ENCODE assay signal across 17 mouse cellular contexts in the genomic region with DNA sequence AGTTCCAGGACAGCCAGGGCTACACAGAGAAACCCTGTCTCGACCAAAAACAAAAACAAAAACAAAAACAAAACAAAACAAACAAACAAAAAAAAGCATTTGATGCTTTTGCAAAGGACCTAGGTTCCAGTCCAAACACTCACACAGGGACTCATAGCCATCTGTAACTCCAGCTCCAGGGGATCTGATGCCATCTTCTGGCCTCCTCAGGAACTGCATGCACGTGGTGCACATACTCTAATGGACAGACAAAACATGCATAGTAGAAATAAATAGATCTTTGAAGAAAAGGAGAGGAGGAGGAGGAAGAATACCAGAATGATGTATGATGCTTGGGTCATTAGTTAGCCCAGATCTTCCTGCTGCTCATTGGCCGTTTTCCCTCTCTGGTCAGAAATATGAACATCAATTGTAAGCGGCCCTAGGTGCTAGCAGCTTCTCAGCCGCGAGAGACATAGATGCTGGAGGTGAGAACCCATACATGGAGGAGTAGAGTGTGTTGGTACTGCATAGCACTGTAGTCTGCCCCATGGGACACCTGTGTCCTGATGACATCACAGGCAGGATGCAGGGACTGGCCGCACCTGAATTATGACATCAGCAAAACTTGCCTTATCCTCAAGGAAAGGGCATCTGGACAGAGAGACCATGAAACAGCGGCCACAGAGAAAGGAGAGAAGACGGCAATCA. TPM values are rescaled to one million over a fixed set of nuclear protein-coding genes. Genes with fewer than 3 reads are reported as not detected.
DNase-seq lines count a peak whose midpoint lies in the region; ATAC-seq and TF ChIP-seq lines count a peak whose summit lies in the region.
"Had no signal": no experiment of that assay in that cellular context is flagged by ENCODE, and none has a peak within 500 bp of the region (broad histone marks: within the 10 kb centered on the region; RNA-seq: fewer than 3 reads in every experiment).

Trim80 (plus strand) TSS at position 640 of the 690 bp plus-strand sequence.

- peaks cover 5% of the 10 kb centered on the region; the same call in 1 of the 2 replicates for H3K4me1 ChIP-seq in forebrain, postnatal 0 days (ENCODE audit: insufficient read depth)
- H3K4me1 ChIP-seq in forebrain, embryonic 15.5 days = peaks cover 12% of the 10 kb centered on the region
- H3K4me1 ChIP-seq in liver, embryonic 14.5 days (replicated peaks; ENCODE audit: control insufficient read depth in 2 of 2, insufficient read depth in 2 of 2, low read length in 1 of 2) = peaks cover 0 to 7% of the 10 kb centered on the region in 2 experiments; a peak in 2 of 4 replicates
- H3K4me1 ChIP-seq in liver, embryonic 11.5 days (replicated peaks; ENCODE audit: control insufficient read depth, insufficient read depth, low read length) = no peaks in the 10 kb centered on the region
- H3K4me1 ChIP-seq in bone marrow macrophage, adult 2 months (ENCODE audit: control insufficient read depth, insufficient read depth, low read length) = peaks cover 25% of the 10 kb centered on the region

- H3K9me3 ChIP-seq in forebrain, postnatal 0 days (ENCODE audit: low read length) = no peaks in the 10 kb centered on the region
- H3K9me3 ChIP-seq in forebrain, embryonic 15.5 days = no peaks in the 10 kb centered on the region
- no peaks in the 10 kb centered on the region; the same call in 1 of the 2 replicates for H3K9me3 ChIP-seq in liver, embryonic 14.5 days (ENCODE audit: control insufficient read depth, low read length)
- no peaks in the 10 kb centered on the region; the same call in 1 of the 2 replicates for H3K9me3 ChIP-seq in liver, embryonic 11.5 days (ENCODE audit: control insufficient read depth, low read length)
- H3K9me3 ChIP-seq: embryonic facial prominence, embryonic 15.5 days; hindbrain, embryonic 15.5 days had no signal

- no peak within 1 kb of the TSS for H3K4me3 ChIP-seq in forebrain, postnatal 0 days (ENCODE audit: low read depth, low read length)
- H3K4me3 ChIP-seq in forebrain, embryonic 15.5 days = no peak within 1 kb of the TSS
- H3K4me3 ChIP-seq in liver, embryonic 14.5 days (ENCODE audit: insufficient read depth in 1 of 2, low read depth in 2 of 2, low read length in 2 of 2) = no peak within 1 kb of the TSS
- H3K4me3 ChIP-seq in liver, embryonic 11.5 days (ENCODE audit: low read depth, low read length) = no peak within 1 kb of the TSS
- no peak within 1 kb of the TSS for H3K4me3 ChIP-seq in bone marrow macrophage, adult 2 months (ENCODE audit: insufficient read depth, low read length)
- H3K4me3 ChIP-seq: embryonic facial prominence, embryonic 15.5 days; hindbrain, embryonic 15.5 days had no signal

- WGBS in forebrain, postnatal 0 days = 97% methylated on average over 9 of the region's 9 CpGs
- 95% methylated on average over 9 of the region's 9 CpGs for WGBS in forebrain, embryonic 15.5 days
- WGBS in liver, embryonic 14.5 days (ENCODE audit: insufficient replicate concordance) = 75% methylated on average over 9 of the region's 9 CpGs
- WGBS in liver, embryonic 11.5 days = 94% methylated on average over 9 of the region's 9 CpGs

- intact Hi-C loops in heart, postnatal 14 days (cut with DNase I) = no loop called here

- DNase-seq in forebrain, postnatal 0 days = no peak
- no peak for DNase-seq in liver, embryonic 14.5 days (ENCODE audit: low read depth in 3 of 3, low spot score in 3 of 3)
- DNase-seq in liver, embryonic 11.5 days (ENCODE audit: low spot score) = no peak
- peak; percentile 22 for DNase-seq in B cell, adult 2 months
- no peak for DNase-seq in adrenal gland, postnatal 36 days
- DNase-seq in heart, postnatal 14 days = no peak
- DNase-seq: cerebellum, postnatal 25 days; gastrocnemius, postnatal 36 days; kidney, postnatal 25 days; layer of hippocampus, postnatal 36 days; thymus, adult 2 months had no signal

- no peak for ATAC-seq in forebrain, postnatal 0 days
- ATAC-seq in forebrain, embryonic 15.5 days (replicated peaks) = no peak
- no peak for ATAC-seq in liver, embryonic 14.5 days (ENCODE audit: insufficient read depth)
- no peak for ATAC-seq in liver, embryonic 11.5 days (replicated peaks; ENCODE audit: low FRiP score)
- ATAC-seq: forebrain, embryonic 16.5 days had no signal

- TF ChIP-seq EP300 in liver, embryonic 14.5 days (IDR thresholded peaks at IDR 0.05; ENCODE audit: low read depth) = no peak

- H3K9ac ChIP-seq in forebrain, postnatal 0 days = no peak within 1 kb of the TSS
- H3K9ac ChIP-seq in forebrain, embryonic 15.5 days (replicated peaks) = no peak within 1 kb of the TSS
- H3K9ac ChIP-seq in liver, embryonic 14.5 days (replicated peaks) = no peak within 1 kb of the TSS
- H3K9ac ChIP-seq in liver, embryonic 11.5 days (ENCODE audit: low read depth, low read length) = no peak within 1 kb of the TSS
- H3K9ac ChIP-seq: embryonic facial prominence, embryonic 15.5 days; hindbrain, embryonic 15.5 days had no signal

- H3K27ac ChIP-seq in forebrain, postnatal 0 days (ENCODE audit: low read depth, low read length) = no peak within 1 kb of the TSS
- no peak within 1 kb of the TSS for H3K27ac ChIP-seq in forebrain, embryonic 15.5 days (replicated peaks)
- H3K27ac ChIP-seq in liver, embryonic 14.5 days = no peak within 1 kb of the TSS
- no peak within 1 kb of the TSS for H3K27ac ChIP-seq in liver, embryonic 11.5 days (ENCODE audit: low read depth, low read length)
- peak within 1 kb of the TSS; percentile 60 for H3K27ac ChIP-seq in bone marrow macrophage, adult 2 months (ENCODE audit: insufficient read depth, low read depth, low read length)
- H3K27ac ChIP-seq: embryonic facial prominence, embryonic 15.5 days; hindbrain, embryonic 15.5 days had no signal

- no peaks in the 10 kb centered on the region for H3K27me3 ChIP-seq in forebrain, postnatal 0 days (ENCODE audit: insufficient read depth, low read length)
- no peaks in the 10 kb centered on the region for H3K27me3 ChIP-seq in forebrain, embryonic 15.5 days
- H3K27me3 ChIP-seq in liver, embryonic 14.5 days (ENCODE audit: control insufficient read depth, insufficient read depth, low read length) = peaks cover 13% of the 10 kb centered on the region
- H3K27me3 ChIP-seq in liver, embryonic 11.5 days (replicated peaks; ENCODE audit: control insufficient read depth, insufficient read depth, low read length) = peaks cover 18% of the 10 kb centered on the region
- H3K27me3 ChIP-seq: embryonic facial prominence, embryonic 15.5 days; hindbrain, embryonic 15.5 days had no signal

- H3K36me3 ChIP-seq in forebrain, postnatal 0 days (ENCODE audit: insufficient read depth) = no peaks in the 10 kb centered on the region
- no peaks in the 10 kb centered on the region for H3K36me3 ChIP-seq in forebrain, embryonic 15.5 days
- no peaks in the 10 kb centered on the region for H3K36me3 ChIP-seq in liver, embryonic 14.5 days (replicated peaks; ENCODE audit: control insufficient read depth, insufficient read depth, low read depth)
- H3K36me3 ChIP-seq in liver, embryonic 11.5 days (ENCODE audit: control insufficient read depth, insufficient read depth, low read length) = no peaks in the 10 kb centered on the region
- H3K36me3 ChIP-seq: embryonic facial prominence, embryonic 15.5 days; hindbrain, embryonic 15.5 days had no signal

- no peak for TF ChIP-seq POLR2A in bone marrow macrophage, adult 2 months (IDR thresholded peaks at IDR 0.05; ENCODE audit: borderline replicate concordance, low read depth, low read length)

- no peak within 1 kb of the TSS for H3K4me2 ChIP-seq in forebrain, postnatal 0 days (ENCODE audit: low read depth)
- H3K4me2 ChIP-seq in forebrain, embryonic 15.5 days (replicated peaks) = no peak within 1 kb of the TSS
- no peak within 1 kb of the TSS for H3K4me2 ChIP-seq in liver, embryonic 14.5 days (ENCODE audit: low read depth)
- no peak within 1 kb of the TSS for H3K4me2 ChIP-seq in liver, embryonic 11.5 days
- H3K4me2 ChIP-seq: embryonic facial prominence, embryonic 15.5 days; hindbrain, embryonic 15.5 days had no signal

- TF ChIP-seq CTCF in forebrain, postnatal 0 days (IDR thresholded peaks at IDR 0.05; ENCODE audit: low read depth) = peak; percentile 37
- peak; percentile 54 for TF ChIP-seq CTCF in liver, embryonic 14.5 days (IDR thresholded peaks at IDR 0.05; ENCODE audit: low read depth)
- TF ChIP-seq CTCF in bone marrow macrophage, adult 2 months (IDR thresholded peaks at IDR 0.05; ENCODE audit: low read depth, low read length) = peak; percentile 27; the same call in 1 of the 2 replicates

RNA-seq across cellular contexts. Expression of gene Trim80, which starts in this region (rescaled TPM):
- total RNA-seq in forebrain, postnatal 0 days (2014; rRNA removed) = not detected in 2 replicates
- polyA plus RNA-seq in forebrain, postnatal 0 days (2015; fragmentation: Nextera tagmentation; extraction: Ambion mirVana) = not detected in 2 replicates
- not detected in 2 replicates for polyA plus RNA-seq in forebrain, embryonic 15.5 days (2015; fragmentation: Nextera tagmentation; extraction: Ambion mirVana)
- polyA plus RNA-seq in liver, embryonic 14.5 days (2012; rRNA removed) = 0.07 and 0.10 TPM in 2 replicates
- polyA plus RNA-seq in liver, embryonic 14.5 days (2014; fragmentation: Nextera tagmentation; extraction: Ambion mirVana) = 0.06 and 0.13 TPM in 2 replicates
- 0.18 and 0.27 TPM in 2 replicates for polyA plus RNA-seq in liver, embryonic 11.5 days (2014; fragmentation: Nextera tagmentation; extraction: Ambion mirVana)
- not detected in 2 replicates for polyA plus RNA-seq in bone marrow macrophage, adult 2 months (2012; ENCODE audit: insufficient read depth, insufficient read length, missing spikeins)
- total RNA-seq in adrenal gland, postnatal 36 days (2021) = under 1 TPM in 1 of 2 experiments, not detected in 1; 0.17 TPM
- total RNA-seq in heart, postnatal 14 days (2021) = under 1 TPM in 1 of 2 experiments, not detected in 1; 0.29 TPM
- total RNA-seq: gastrocnemius, postnatal 36 days; layer of hippocampus, postnatal 36 days had no signal
- polyA plus RNA-seq: embryonic facial prominence, embryonic 15.5 days; forebrain, embryonic 16.5 days; hindbrain, embryonic 15.5 days; spleen, adult 2 months had no signal

Comparison
In these comparisons a context has a peak if more than half of its experiments do, and no peak if none do; other contexts are left out.
1. DNase-seq: peak in B cell, adult 2 months (2 of 2); none in forebrain, postnatal 0 days (single experiment), liver, embryonic 14.5 days (0 of 3), liver, embryonic 11.5 days (single experiment), adrenal gland, postnatal 36 days (0 of 2) and heart, postnatal 14 days (0 of 2).
2. Peak in every context shown above with its lines, with median percentiles within 50 percentile points of each other: CTCF ChIP-seq.